Comparison of ENCODE assay signal across 8 mouse cellular contexts in the genomic region with DNA sequence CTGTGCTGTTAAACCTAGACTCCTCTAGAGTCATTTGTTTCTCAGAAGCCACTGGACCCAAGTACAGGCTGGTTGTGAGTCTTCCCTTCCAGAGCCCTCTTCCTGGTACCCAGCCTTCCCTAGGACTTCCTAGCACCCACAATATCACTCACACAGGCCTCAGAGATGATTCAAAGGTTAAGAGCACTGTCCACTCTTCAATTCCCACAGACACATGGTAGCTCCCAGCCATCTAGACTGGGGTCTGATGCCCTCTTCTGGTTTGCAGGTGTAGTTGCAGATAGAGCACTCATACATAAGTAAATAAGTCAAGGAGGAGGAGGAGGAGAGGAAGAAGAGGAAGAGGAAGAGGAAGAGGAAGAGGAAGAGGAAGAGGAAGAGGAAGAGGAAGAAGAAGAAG.
DNase-seq lines count a peak whose midpoint lies in the region; ATAC-seq lines count a peak whose summit lies in the region.

No protein-coding gene starts in this region.

- H3K36me3 ChIP-seq in limb, embryonic 11.5 days (ENCODE audit: control insufficient read depth, insufficient read depth, low read length): no peaks in the 10 kb centered on the region
- no peaks in the 10 kb centered on the region for H3K36me3 ChIP-seq in limb, embryonic 10.5 days

- 0 out of 2 replicates have a peak, but pooled peaks cover 6% of the 10 kb centered on the region for H3K4me1 ChIP-seq in limb, embryonic 11.5 days (ENCODE audit: control insufficient read depth, insufficient read depth, low read length)
- H3K4me1 ChIP-seq in limb, embryonic 10.5 days: peaks cover 14% of the 10 kb centered on the region

- H3K27me3 ChIP-seq in limb, embryonic 11.5 days (ENCODE audit: control insufficient read depth, insufficient read depth, low read length): no peaks in the 10 kb centered on the region
- peaks cover 10% of the 10 kb centered on the region; the same call in 1 of the 2 replicates for H3K27me3 ChIP-seq in limb, embryonic 10.5 days (ENCODE audit: low read depth, poor library complexity, severe bottlenecking)

- no peak overlapping the region for H3K4me2 ChIP-seq in limb, embryonic 11.5 days (ENCODE audit: low read depth, severe bottlenecking)

- no peak for ATAC-seq in CD4-positive, CD25-positive, alpha-beta regulatory T cell, adult 4 months
- ATAC-seq in limb, embryonic 11.5 days (ENCODE audit: insufficient number of reproducible peaks, low FRiP score, low TSS enrichment, low read depth): no peak
- peak; percentile 76 for ATAC-seq in common myeloid progenitor, adult 5-6 weeks (replicated peaks; ENCODE audit: low read depth, poor library complexity, severe bottlenecking)
- ATAC-seq in megakaryocyte-erythroid progenitor cell, adult 5-6 weeks (replicated peaks; ENCODE audit: low FRiP score, low TSS enrichment, poor library complexity, severe bottlenecking): peak; percentile 58; the same call in 1 of the 2 replicates

- H3K9me3 ChIP-seq in limb, embryonic 11.5 days (ENCODE audit: control insufficient read depth, low read length): no peaks in the 10 kb centered on the region
- no peaks in the 10 kb centered on the region for H3K9me3 ChIP-seq in limb, embryonic 10.5 days (replicated peaks)

- no peak overlapping the region for H3K27ac ChIP-seq in limb, embryonic 11.5 days (replicated peaks; ENCODE audit: low read depth, low read length)
- H3K27ac ChIP-seq in limb, embryonic 10.5 days: no peak overlapping the region

- no peak overlapping the region for H3K9ac ChIP-seq in limb, embryonic 11.5 days (ENCODE audit: low read length)

- no peak overlapping the region for H3K4me3 ChIP-seq in limb, embryonic 11.5 days (ENCODE audit: low read depth, low read length)
- no peak overlapping the region for H3K4me3 ChIP-seq in limb, embryonic 10.5 days

- DNase-seq in CD4-positive, CD25-positive, alpha-beta regulatory T cell, adult 2 months (ENCODE audit: low read depth, low spot score): peak; percentile 25
- DNase-seq in limb, embryonic 11.5 days (ENCODE audit: low spot score): peak; percentile 48
- no peak for DNase-seq in limb, embryonic 10.5 days (ENCODE audit: low spot score)
- DNase-seq in B cell, adult 2 months: no peak
- DNase-seq in spleen, adult 18-20 months: no peak

Comparison
In these comparisons a context has a peak if more than half of its experiments do, and no peak if none do; other contexts are left out.
1. DNase-seq: peak in CD4-positive, CD25-positive, alpha-beta regulatory T cell, adult 2 months (single experiment) and limb, embryonic 11.5 days (single experiment); none in limb, embryonic 10.5 days (single experiment), B cell, adult 2 months (0 of 2) and spleen, adult 18-20 months (0 of 2).
2. ATAC-seq: peak in common myeloid progenitor, adult 5-6 weeks (single experiment) and megakaryocyte-erythroid progenitor cell, adult 5-6 weeks (single experiment); none in CD4-positive, CD25-positive, alpha-beta regulatory T cell, adult 4 months (single experiment) and limb, embryonic 11.5 days (single experiment).